Mouse (Mus musculus): ENCODE measurements around the gene Kcmf1. TPM values are rescaled to one million over a fixed set of nuclear protein-coding genes. Genes with fewer than 3 reads are reported as not detected.

The Kcmf1 gene
- polyA plus RNA-seq, 1 experiment from 2014 or later = 45.4 TPM

DNA sequence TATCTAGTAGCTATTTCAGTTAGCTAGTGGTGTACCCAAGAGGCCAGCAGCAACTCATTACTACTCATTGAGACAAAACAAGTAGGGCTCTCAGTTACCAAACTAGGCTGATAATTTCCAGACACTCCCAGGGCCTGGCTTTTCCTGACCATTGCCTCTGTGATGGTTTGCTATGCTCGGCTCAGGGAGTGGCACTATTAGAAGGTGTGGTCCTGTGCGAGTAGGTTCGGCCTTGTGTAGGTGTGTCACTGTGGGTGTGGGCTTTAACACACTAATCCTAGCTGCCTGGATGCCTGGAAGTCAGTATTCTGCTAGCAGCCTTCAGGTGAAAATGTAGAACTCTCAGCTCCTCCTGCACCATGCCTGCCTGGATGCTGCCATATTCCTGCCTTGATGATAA lies 31.8 kb upstream of the Kcmf1 start:
- DNase-seq (ENCODE audit: low spot score) (no peak), ATAC-seq (ENCODE audit: low read depth) (no peak)
- H3K27ac ChIP-seq (replicated peaks; ENCODE audit: low read depth, low read length) = no peak overlapping the region
- no peaks in the 10 kb centered on the region for H3K36me3 ChIP-seq (ENCODE audit: control insufficient read depth, insufficient read depth, low read length)
- H3K4me3 ChIP-seq (ENCODE audit: low read depth, low read length) = no peak overlapping the region
- H3K9ac ChIP-seq (ENCODE audit: low read depth, low read length) = no peak overlapping the region
- H3K27me3 ChIP-seq (replicated peaks; ENCODE audit: control insufficient read depth, insufficient read depth, low read length) = no peaks in the 10 kb centered on the region
- no peaks in the 10 kb centered on the region for H3K9me3 ChIP-seq (ENCODE audit: control insufficient read depth, low read length)
- H3K4me2 ChIP-seq (ENCODE audit: low read depth, low read length) = no peak overlapping the region
- WGBS = 71% methylated on average over 3 of the region's 3 CpGs
- peaks cover 12% of the 10 kb centered on the region; the same call in 1 of the 2 replicates for H3K4me1 ChIP-seq (ENCODE audit: control insufficient read depth, insufficient read depth, low read length)

DNA sequence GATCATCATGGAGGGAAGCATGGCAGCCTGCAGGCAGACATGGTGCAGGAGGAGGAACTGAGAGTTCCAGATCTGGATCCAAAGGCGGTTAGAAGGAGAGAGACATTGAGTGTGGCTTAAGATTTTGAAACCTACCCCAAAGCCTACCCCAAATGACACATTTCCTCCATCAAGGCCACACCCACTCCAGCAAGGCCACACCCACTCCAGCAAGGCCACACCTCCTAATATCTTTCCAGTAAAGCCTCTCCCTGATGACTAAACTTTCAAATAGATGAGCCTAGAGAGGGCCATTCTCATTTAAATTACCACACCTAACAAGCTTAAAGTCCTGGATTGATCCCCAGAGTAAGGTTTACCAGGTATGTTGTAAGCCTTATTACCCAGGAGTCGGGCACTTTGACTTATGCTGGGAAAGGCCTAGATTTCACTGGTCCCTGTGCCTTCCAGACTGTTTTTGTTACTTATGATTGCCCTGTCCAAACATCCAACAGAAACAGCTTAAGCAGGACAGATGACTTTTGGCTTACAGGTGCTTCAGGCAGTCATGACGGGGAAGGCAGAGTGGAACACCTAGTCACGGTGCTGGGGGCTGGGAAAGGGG lies 30.1 kb upstream of the Kcmf1 start:
- H3K4me2 ChIP-seq (ENCODE audit: low read depth, low read length) = no peak overlapping the region

DNA sequence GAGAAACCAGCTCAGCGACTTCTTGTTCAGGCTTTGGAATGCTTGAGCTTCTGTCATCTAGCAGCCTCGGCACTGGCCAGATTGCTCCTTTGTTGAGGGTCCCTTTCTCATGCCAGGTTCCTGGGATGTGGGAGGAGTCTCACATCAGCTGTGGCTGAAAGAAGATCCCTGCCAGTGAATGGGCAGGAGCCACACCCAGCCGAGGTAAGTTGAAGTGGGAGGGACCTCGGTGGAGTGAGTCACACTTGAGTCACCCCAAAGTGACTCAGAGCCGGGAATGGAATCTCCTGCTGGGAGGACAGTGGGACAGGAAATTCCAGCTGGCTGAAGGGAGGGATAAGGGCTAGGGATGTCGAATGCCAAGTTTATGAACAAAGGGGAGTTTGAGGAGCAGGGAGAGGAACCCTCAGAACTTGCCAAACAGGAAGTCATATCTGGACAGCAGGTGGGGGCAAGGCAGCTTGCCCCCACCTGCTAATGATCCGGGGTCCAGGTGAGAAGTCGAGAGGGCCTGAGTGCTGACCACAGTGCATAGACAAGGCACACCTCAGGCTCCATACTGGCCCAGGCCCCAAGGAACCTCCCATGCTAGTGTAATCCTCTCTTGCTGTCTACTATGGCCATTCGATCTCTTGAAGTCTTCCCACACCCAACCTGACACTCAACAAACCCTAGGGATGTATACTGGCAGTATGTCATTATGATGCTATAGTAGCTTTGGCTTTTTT lies 27.1 kb upstream of the Kcmf1 start:
- H3K9ac ChIP-seq (ENCODE audit: low read depth, low read length) = no peak overlapping the region
- no peaks in the 10 kb centered on the region for H3K27me3 ChIP-seq (replicated peaks; ENCODE audit: control insufficient read depth, insufficient read depth, low read length)
- peak; percentile 87 for ATAC-seq (ENCODE audit: low read depth)
- H3K4me1 ChIP-seq (ENCODE audit: control insufficient read depth, insufficient read depth, low read length) = peaks cover 12% of the 10 kb centered on the region; the same call in 1 of the 2 replicates
- 16% methylated on average over 9 of the region's 9 CpGs for WGBS
- H3K4me3 ChIP-seq (ENCODE audit: low read depth, low read length) = no peak overlapping the region
- H3K27ac ChIP-seq (replicated peaks; ENCODE audit: low read depth, low read length) = peak overlapping the region; percentile 24
- no peaks in the 10 kb centered on the region for H3K36me3 ChIP-seq (ENCODE audit: control insufficient read depth, insufficient read depth, low read length)
- H3K4me2 ChIP-seq (ENCODE audit: low read depth, low read length) = no peak overlapping the region; the same call in 1 of the 2 replicates
- H3K9me3 ChIP-seq (ENCODE audit: control insufficient read depth, low read length) = no peaks in the 10 kb centered on the region
- peak; percentile 87 for DNase-seq (ENCODE audit: low spot score)

More for the DNA sequence above, 30.1 kb upstream of the Kcmf1 start:
- DNase-seq (ENCODE audit: low spot score) = no peak
- H3K27me3 ChIP-seq (replicated peaks; ENCODE audit: control insufficient read depth, insufficient read depth, low read length) = no peaks in the 10 kb centered on the region
- H3K9me3 ChIP-seq (ENCODE audit: control insufficient read depth, low read length) = no peaks in the 10 kb centered on the region
- no peaks in the 10 kb centered on the region for H3K36me3 ChIP-seq (ENCODE audit: control insufficient read depth, insufficient read depth, low read length)
- no peak for ATAC-seq (ENCODE audit: low read depth)
- 85% methylated on average over 4 of the region's 4 CpGs for WGBS
- H3K9ac ChIP-seq (ENCODE audit: low read depth, low read length) = no peak overlapping the region
- H3K4me1 ChIP-seq (ENCODE audit: control insufficient read depth, insufficient read depth, low read length) = peaks cover 12% of the 10 kb centered on the region; the same call in 1 of the 2 replicates
- no peak overlapping the region for H3K4me3 ChIP-seq (ENCODE audit: low read depth, low read length)
- H3K27ac ChIP-seq (replicated peaks; ENCODE audit: low read depth, low read length) = no peak overlapping the region

DNA sequence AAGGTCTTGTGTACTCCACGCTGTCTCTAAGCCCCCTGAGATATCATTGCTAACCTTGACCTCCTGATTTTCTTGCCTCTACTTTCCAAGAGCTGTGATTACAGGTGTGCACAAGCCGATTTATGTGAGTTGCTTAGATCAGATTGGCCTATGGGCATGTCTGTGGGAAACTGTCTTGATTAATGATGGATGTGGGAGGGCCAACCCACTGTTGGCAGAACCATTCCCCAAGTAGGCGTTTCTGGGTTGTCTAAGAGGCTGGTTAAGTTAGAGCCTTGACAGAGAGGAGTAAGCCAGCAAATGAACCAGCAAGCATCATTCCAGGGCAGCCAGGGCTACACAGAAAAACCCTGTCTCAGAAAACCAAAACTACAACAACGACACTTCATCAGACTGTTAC lies 26.3 kb upstream of the Kcmf1 start:
- no peaks in the 10 kb centered on the region for H3K9me3 ChIP-seq (ENCODE audit: control insufficient read depth, low read length)
- 66% methylated on average over 4 of the region's 4 CpGs for WGBS
- no peak overlapping the region for H3K4me2 ChIP-seq (ENCODE audit: low read depth, low read length)
- no peaks in the 10 kb centered on the region for H3K36me3 ChIP-seq (ENCODE audit: control insufficient read depth, insufficient read depth, low read length)
- no peak overlapping the region for H3K4me3 ChIP-seq (ENCODE audit: low read depth, low read length)
- H3K27me3 ChIP-seq (replicated peaks; ENCODE audit: control insufficient read depth, insufficient read depth, low read length) = no peaks in the 10 kb centered on the region
- ATAC-seq (ENCODE audit: low read depth) (no peak), DNase-seq (ENCODE audit: low spot score) (no peak)
- no peak overlapping the region for H3K9ac ChIP-seq (ENCODE audit: low read depth, low read length)
- no peak overlapping the region for H3K27ac ChIP-seq (replicated peaks; ENCODE audit: low read depth, low read length)
- peaks cover 12% of the 10 kb centered on the region; the same call in 1 of the 2 replicates for H3K4me1 ChIP-seq (ENCODE audit: control insufficient read depth, insufficient read depth, low read length)

DNA sequence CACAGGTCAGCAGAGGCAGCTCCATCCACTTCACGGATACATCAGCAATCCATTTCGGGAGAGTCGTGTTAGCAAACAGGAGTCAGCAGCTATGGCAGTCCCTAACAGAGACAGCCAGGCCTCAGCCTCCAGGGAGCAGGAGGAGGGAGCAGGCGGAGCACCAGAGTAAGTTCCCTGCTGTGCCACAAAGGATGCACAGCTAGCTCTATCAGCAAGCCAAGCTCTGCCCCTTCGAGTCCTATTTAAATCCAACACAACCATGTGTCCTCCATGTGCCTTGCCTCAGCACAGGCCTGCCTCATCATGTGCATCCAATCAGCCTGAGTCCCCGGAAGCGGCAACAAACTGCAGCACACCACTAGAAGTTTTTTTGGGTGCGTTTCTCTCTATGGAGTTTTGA lies 23.6 kb upstream of the Kcmf1 start:
- no peaks in the 10 kb centered on the region for H3K27me3 ChIP-seq (replicated peaks; ENCODE audit: control insufficient read depth, insufficient read depth, low read length)
- H3K4me2 ChIP-seq (ENCODE audit: low read depth, low read length) = no peak overlapping the region
- no peak overlapping the region for H3K9ac ChIP-seq (ENCODE audit: low read depth, low read length)
- H3K4me1 ChIP-seq (ENCODE audit: control insufficient read depth, insufficient read depth, low read length) = peaks cover 12% of the 10 kb centered on the region; the same call in 1 of the 2 replicates
- no peak overlapping the region for H3K27ac ChIP-seq (replicated peaks; ENCODE audit: low read depth, low read length)
- ATAC-seq (ENCODE audit: low read depth) = no peak
- no peak for DNase-seq (ENCODE audit: low spot score)
- no peaks in the 10 kb centered on the region for H3K36me3 ChIP-seq (ENCODE audit: control insufficient read depth, insufficient read depth, low read length)
- H3K9me3 ChIP-seq (ENCODE audit: control insufficient read depth, low read length) = no peaks in the 10 kb centered on the region
- WGBS = 83% methylated on average over 8 of the region's 8 CpGs
- H3K4me3 ChIP-seq (ENCODE audit: low read depth, low read length) = no peak overlapping the region

DNA sequence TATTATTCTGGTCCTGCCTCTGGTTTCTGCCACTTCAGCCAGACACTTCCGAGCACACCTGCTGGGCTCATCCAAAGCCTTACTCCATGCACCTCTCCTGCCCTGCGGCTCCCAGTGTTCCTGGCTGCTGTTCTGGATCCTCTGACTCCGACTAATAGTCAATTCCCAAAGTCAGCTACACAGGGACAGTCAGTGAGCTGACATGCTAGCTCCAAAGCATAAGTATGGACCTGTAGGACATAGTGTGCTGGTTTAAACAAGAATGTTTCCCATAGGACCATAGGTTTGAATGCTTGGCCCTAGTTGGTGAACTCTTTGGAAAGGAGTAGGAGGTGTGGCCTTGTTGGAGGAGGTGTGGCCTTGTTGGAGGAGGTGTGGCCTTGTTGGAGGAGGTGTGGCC lies 21.3 kb upstream of the Kcmf1 start:
- DNase-seq (ENCODE audit: low spot score) = no peak
- ATAC-seq (ENCODE audit: low read depth) = no peak
- WGBS = 92% methylated on average over 3 of the region's 3 CpGs
- Histone ChIP-seq H3K4me2 (ENCODE audit: low read depth, low read length) (no peak overlapping the region), H3K9me3 (ENCODE audit: control insufficient read depth, low read length) (no peaks in the 10 kb centered on the region), H3K27ac (replicated peaks; ENCODE audit: low read depth, low read length) (no peak overlapping the region), H3K4me3 (ENCODE audit: low read depth, low read length) (no peak overlapping the region), H3K36me3 (ENCODE audit: control insufficient read depth, insufficient read depth, low read length) (no peaks in the 10 kb centered on the region), H3K27me3 (replicated peaks; ENCODE audit: control insufficient read depth, insufficient read depth, low read length) (no peaks in the 10 kb centered on the region), H3K9ac (ENCODE audit: low read depth, low read length) (no peak overlapping the region), H3K4me1 (ENCODE audit: control insufficient read depth, insufficient read depth, low read length) (no peaks in the 10 kb centered on the region)

DNA sequence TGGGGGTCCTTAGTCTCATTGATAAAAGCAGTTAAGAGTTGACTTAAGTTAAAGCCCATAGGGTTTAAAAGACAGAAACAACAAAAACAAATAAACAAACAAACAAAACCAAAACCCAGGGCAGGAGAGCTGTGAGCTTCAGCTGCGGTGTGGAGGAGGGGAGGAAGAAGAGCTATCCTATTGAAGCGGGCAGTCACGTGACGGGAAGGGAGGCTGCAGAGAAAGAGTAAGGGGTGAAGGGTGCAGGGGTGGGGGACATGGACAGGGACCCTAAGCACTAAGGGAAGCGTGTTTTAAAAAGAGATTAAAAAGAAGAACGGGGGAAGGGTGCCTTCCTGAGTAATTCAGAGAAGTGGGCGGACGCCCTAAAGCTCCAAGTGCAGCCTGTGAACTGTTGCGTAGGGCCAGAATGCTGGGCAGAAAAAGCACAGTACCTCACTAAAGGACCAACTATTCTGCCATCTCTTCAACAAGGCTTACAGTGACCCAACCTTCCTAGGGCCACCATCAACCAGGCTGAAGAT lies 18.8 kb upstream of the Kcmf1 start:
- Histone ChIP-seq H3K4me2 (ENCODE audit: low read depth, low read length) (no peak overlapping the region), H3K27me3 (replicated peaks; ENCODE audit: control insufficient read depth, insufficient read depth, low read length) (no peaks in the 10 kb centered on the region), H3K9ac (ENCODE audit: low read depth, low read length) (no peak overlapping the region), H3K4me1 (ENCODE audit: control insufficient read depth, insufficient read depth, low read length) (no peaks in the 10 kb centered on the region), H3K36me3 (ENCODE audit: control insufficient read depth, insufficient read depth, low read length) (no peaks in the 10 kb centered on the region), H3K4me3 (ENCODE audit: low read depth, low read length) (no peak overlapping the region), H3K9me3 (ENCODE audit: control insufficient read depth, low read length) (no peaks in the 10 kb centered on the region), H3K27ac (replicated peaks; ENCODE audit: low read depth, low read length) (no peak overlapping the region)
- no peak for DNase-seq (ENCODE audit: low spot score)
- WGBS = 72% methylated on average over 9 of the region's 9 CpGs
- no peak for ATAC-seq (ENCODE audit: low read depth)

DNA sequence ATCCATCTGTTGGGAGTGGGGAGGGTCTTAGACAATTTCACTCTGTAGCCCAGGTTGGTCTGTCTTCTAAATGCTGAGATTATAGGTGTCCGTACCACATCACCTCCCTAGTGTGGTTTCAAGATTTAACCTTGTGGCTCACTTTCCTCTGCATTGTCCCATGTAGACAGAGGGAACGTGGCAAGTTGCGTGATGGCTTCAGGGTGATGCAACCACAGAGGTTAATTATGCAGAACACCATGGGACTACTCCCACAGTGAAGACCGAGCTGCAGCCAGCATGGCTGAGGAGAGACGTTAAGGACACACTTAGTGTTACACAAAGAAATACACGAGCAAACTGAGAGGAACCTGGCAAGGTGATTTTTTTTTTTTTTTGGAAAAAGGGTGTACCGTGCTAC lies 16.6 kb upstream of the Kcmf1 start:
- no peak for DNase-seq (ENCODE audit: low spot score)
- 85% methylated on average over 7 of the region's 7 CpGs for WGBS
- ATAC-seq (ENCODE audit: low read depth) = no peak

More for the DNA sequence above, 16.6 kb upstream of the Kcmf1 start:
- no peaks in the 10 kb centered on the region for H3K4me1 ChIP-seq (ENCODE audit: control insufficient read depth, insufficient read depth, low read length)
- no peaks in the 10 kb centered on the region for H3K9me3 ChIP-seq (ENCODE audit: control insufficient read depth, low read length)
- no peak overlapping the region for H3K4me2 ChIP-seq (ENCODE audit: low read depth, low read length)
- no peaks in the 10 kb centered on the region for H3K36me3 ChIP-seq (ENCODE audit: control insufficient read depth, insufficient read depth, low read length)
- no peak overlapping the region for H3K27ac ChIP-seq (replicated peaks; ENCODE audit: low read depth, low read length)
- H3K9ac ChIP-seq (ENCODE audit: low read depth, low read length) = no peak overlapping the region
- no peaks in the 10 kb centered on the region for H3K27me3 ChIP-seq (replicated peaks; ENCODE audit: control insufficient read depth, insufficient read depth, low read length)
- H3K4me3 ChIP-seq (ENCODE audit: low read depth, low read length) = no peak overlapping the region

Data from embryonic facial prominence, embryonic 14.5 days (tissue).